Mouse (Mus musculus): Measurements from ENCODE around the gene Iqsec1. TPM values are rescaled to one million over a fixed set of nuclear protein-coding genes. Genes with fewer than 3 reads are reported as not detected.

Gene Iqsec1
- polyA plus RNA-seq, 1 experiment from 2014 or later = 33.4 TPM

- Histone ChIP-seq H3K27ac (ENCODE audit: low read depth, low read length) (no peak overlapping the region), H3K4me1 (ENCODE audit: control insufficient read depth, insufficient read depth, low read length) (peaks cover 14% of the 10 kb centered on the region), H3K36me3 (ENCODE audit: control insufficient read depth, insufficient read depth, low read length) (no peaks in the 10 kb centered on the region), H3K9me3 (ENCODE audit: control insufficient read depth, low read length) (no peaks in the 10 kb centered on the region), H3K9ac (replicated peaks; ENCODE audit: low read depth, low read length) (no peak overlapping the region), H3K27me3 (ENCODE audit: control insufficient read depth, insufficient read depth, low read length) (no peaks in the 10 kb centered on the region), H3K4me2 (ENCODE audit: low read depth, low read length) (no peak overlapping the region), H3K4me3 (ENCODE audit: low read depth, low read length) (no peak overlapping the region)
- 75% methylated on average over 2 of the region's 2 CpGs for whole genome bisulfite sequencing
- no peak for ATAC-seq (ENCODE audit: low read depth)
These were observed 230.3 kb downstream of the Iqsec1 start for GRCm38 (mm10) chr6:90758155-90758554.

- Histone ChIP-seq H3K27ac (ENCODE audit: low read depth, low read length) (no peak overlapping the region), H3K9me3 (ENCODE audit: control insufficient read depth, low read length) (no peaks in the 10 kb centered on the region), H3K27me3 (ENCODE audit: control insufficient read depth, insufficient read depth, low read length) (no peaks in the 10 kb centered on the region), H3K4me2 (ENCODE audit: low read depth, low read length) (no peak overlapping the region), H3K4me1 (ENCODE audit: control insufficient read depth, insufficient read depth, low read length) (peaks cover 14% of the 10 kb centered on the region), H3K4me3 (ENCODE audit: low read depth, low read length) (no peak overlapping the region), H3K36me3 (ENCODE audit: control insufficient read depth, insufficient read depth, low read length) (no peaks in the 10 kb centered on the region), H3K9ac (replicated peaks; ENCODE audit: low read depth, low read length) (no peak overlapping the region)
- no peak for ATAC-seq (ENCODE audit: low read depth)
- WGBS = 69% methylated on average over 12 of the region's 12 CpGs
These were observed 231.0 kb downstream of the Iqsec1 start for GRCm38 (mm10) chr6:90757427-90757883.

- ATAC-seq (ENCODE audit: low read depth) = no peak
- no peak overlapping the region for H3K4me3 ChIP-seq (ENCODE audit: low read depth, low read length)
- H3K36me3 ChIP-seq (ENCODE audit: control insufficient read depth, insufficient read depth, low read length) = no peaks in the 10 kb centered on the region
- H3K27me3 ChIP-seq (ENCODE audit: control insufficient read depth, insufficient read depth, low read length) = no peaks in the 10 kb centered on the region
- H3K4me2 ChIP-seq (ENCODE audit: low read depth, low read length) = no peak overlapping the region
- WGBS = 80% methylated on average over 5 of the region's 5 CpGs
- no peaks in the 10 kb centered on the region for H3K9me3 ChIP-seq (ENCODE audit: control insufficient read depth, low read length)
- H3K4me1 ChIP-seq (ENCODE audit: control insufficient read depth, insufficient read depth, low read length) = peaks cover 14% of the 10 kb centered on the region
- H3K27ac ChIP-seq (ENCODE audit: low read depth, low read length) = no peak overlapping the region
- H3K9ac ChIP-seq (replicated peaks; ENCODE audit: low read depth, low read length) = no peak overlapping the region
These were observed 231.9 kb downstream of the Iqsec1 start for GRCm38 (mm10) chr6:90756561-90756960.

GRCm38 (mm10) chr6:90755613-90755941 lies 232.9 kb downstream of the Iqsec1 start:
- H3K27me3 ChIP-seq (ENCODE audit: control insufficient read depth, insufficient read depth, low read length) = no peaks in the 10 kb centered on the region
- 87% methylated on average over 6 of the region's 6 CpGs for WGBS
- H3K9me3 ChIP-seq (ENCODE audit: control insufficient read depth, low read length) = no peaks in the 10 kb centered on the region
- no peak overlapping the region for H3K4me2 ChIP-seq (ENCODE audit: low read depth, low read length)
- H3K4me3 ChIP-seq (ENCODE audit: low read depth, low read length) = no peak overlapping the region
- H3K27ac ChIP-seq (ENCODE audit: low read depth, low read length) = no peak overlapping the region
- peaks cover 10% of the 10 kb centered on the region for H3K4me1 ChIP-seq (ENCODE audit: control insufficient read depth, insufficient read depth, low read length)
- no peak overlapping the region for H3K9ac ChIP-seq (replicated peaks; ENCODE audit: low read depth, low read length)
- no peaks in the 10 kb centered on the region for H3K36me3 ChIP-seq (ENCODE audit: control insufficient read depth, insufficient read depth, low read length)
- ATAC-seq (ENCODE audit: low read depth) = no peak

GRCm38 (mm10) chr6:90754927-90755612 lies 233.4 kb downstream of the Iqsec1 start:
- 79% methylated on average over 7 of the region's 7 CpGs for WGBS
- no peak for ATAC-seq (ENCODE audit: low read depth)
- H3K27me3 ChIP-seq (ENCODE audit: control insufficient read depth, insufficient read depth, low read length) = no peaks in the 10 kb centered on the region
- no peak overlapping the region for H3K27ac ChIP-seq (ENCODE audit: low read depth, low read length)
- peaks cover 10% of the 10 kb centered on the region for H3K4me1 ChIP-seq (ENCODE audit: control insufficient read depth, insufficient read depth, low read length)
- H3K9me3 ChIP-seq (ENCODE audit: control insufficient read depth, low read length) = no peaks in the 10 kb centered on the region
- no peak overlapping the region for H3K4me3 ChIP-seq (ENCODE audit: low read depth, low read length)
- no peak overlapping the region for H3K4me2 ChIP-seq (ENCODE audit: low read depth, low read length)
- H3K36me3 ChIP-seq (ENCODE audit: control insufficient read depth, insufficient read depth, low read length) = no peaks in the 10 kb centered on the region
- H3K9ac ChIP-seq (replicated peaks; ENCODE audit: low read depth, low read length) = no peak overlapping the region

GRCm38 (mm10) chr6:90754093-90754492 lies 234.4 kb downstream of the Iqsec1 start:
- ATAC-seq (ENCODE audit: low read depth) = no peak
- Histone ChIP-seq H3K9me3 (ENCODE audit: control insufficient read depth, low read length) (no peaks in the 10 kb centered on the region), H3K27ac (ENCODE audit: low read depth, low read length) (no peak overlapping the region), H3K4me3 (ENCODE audit: low read depth, low read length) (no peak overlapping the region), H3K36me3 (ENCODE audit: control insufficient read depth, insufficient read depth, low read length) (no peaks in the 10 kb centered on the region), H3K27me3 (ENCODE audit: control insufficient read depth, insufficient read depth, low read length) (no peaks in the 10 kb centered on the region), H3K4me2 (ENCODE audit: low read depth, low read length) (no peak overlapping the region), H3K9ac (replicated peaks; ENCODE audit: low read depth, low read length) (no peak overlapping the region), H3K4me1 (ENCODE audit: control insufficient read depth, insufficient read depth, low read length) (0 out of 2 replicates have a peak, but pooled peaks cover under 1% of the 10 kb centered on the region)
- 89% methylated on average over 2 of the region's 2 CpGs for WGBS

- Histone ChIP-seq H3K4me1 (ENCODE audit: control insufficient read depth, insufficient read depth, low read length) (no peaks in the 10 kb centered on the region), H3K9me3 (ENCODE audit: control insufficient read depth, low read length) (no peaks in the 10 kb centered on the region), H3K27me3 (ENCODE audit: control insufficient read depth, insufficient read depth, low read length) (no peaks in the 10 kb centered on the region), H3K27ac (ENCODE audit: low read depth, low read length) (no peak overlapping the region), H3K4me3 (ENCODE audit: low read depth, low read length) (no peak overlapping the region), H3K4me2 (ENCODE audit: low read depth, low read length) (no peak overlapping the region), H3K36me3 (ENCODE audit: control insufficient read depth, insufficient read depth, low read length) (no peaks in the 10 kb centered on the region), H3K9ac (replicated peaks; ENCODE audit: low read depth, low read length) (no peak overlapping the region)
- no peak for ATAC-seq (ENCODE audit: low read depth)
These were observed 234.8 kb downstream of the Iqsec1 start for GRCm38 (mm10) chr6:90753656-90754055.

GRCm38 (mm10) chr6:90751624-90752023 lies 236.9 kb downstream of the Iqsec1 start:
- H3K4me1 ChIP-seq (ENCODE audit: control insufficient read depth, insufficient read depth, low read length) = no peaks in the 10 kb centered on the region
- no peak overlapping the region for H3K9ac ChIP-seq (replicated peaks; ENCODE audit: low read depth, low read length)
- H3K27me3 ChIP-seq (ENCODE audit: control insufficient read depth, insufficient read depth, low read length) = no peaks in the 10 kb centered on the region
- no peaks in the 10 kb centered on the region for H3K9me3 ChIP-seq (ENCODE audit: control insufficient read depth, low read length)
- H3K27ac ChIP-seq (ENCODE audit: low read depth, low read length) = no peak overlapping the region
- WGBS = 89% methylated on average over 3 of the region's 3 CpGs
- no peak for ATAC-seq (ENCODE audit: low read depth)
- H3K4me2 ChIP-seq (ENCODE audit: low read depth, low read length) = no peak overlapping the region
- no peaks in the 10 kb centered on the region for H3K36me3 ChIP-seq (ENCODE audit: control insufficient read depth, insufficient read depth, low read length)
- no peak overlapping the region for H3K4me3 ChIP-seq (ENCODE audit: low read depth, low read length)

GRCm38 (mm10) chr6:90750091-90750490 lies 238.4 kb downstream of the Iqsec1 start:
- Histone ChIP-seq H3K9ac (replicated peaks; ENCODE audit: low read depth, low read length) (no peak overlapping the region), H3K36me3 (ENCODE audit: control insufficient read depth, insufficient read depth, low read length) (no peaks in the 10 kb centered on the region), H3K9me3 (ENCODE audit: control insufficient read depth, low read length) (no peaks in the 10 kb centered on the region), H3K4me3 (ENCODE audit: low read depth, low read length) (no peak overlapping the region), H3K27me3 (ENCODE audit: control insufficient read depth, insufficient read depth, low read length) (no peaks in the 10 kb centered on the region), H3K4me2 (ENCODE audit: low read depth, low read length) (no peak overlapping the region), H3K27ac (ENCODE audit: low read depth, low read length) (no peak overlapping the region), H3K4me1 (ENCODE audit: control insufficient read depth, insufficient read depth, low read length) (no peaks in the 10 kb centered on the region)
- no peak for ATAC-seq (ENCODE audit: low read depth)
- WGBS = 78% methylated on average over 2 of the region's 2 CpGs
